Mouse (Mus musculus) layer of hippocampus, adult 18-20 months (tissue): ENCODE measurements around the gene Mall. TPM values are rescaled to one million over a fixed set of nuclear protein-coding genes. Genes with fewer than 3 reads are reported as not detected.

ENCODE experiments used
- total RNA-seq, 2 experiments: library from RNA; stranded (reverse); gene quantifications; 2 replicates each; pipeline ENCODE4 v1.2.3; 2021

Gene Mall
- total RNA-seq, 2 experiments from 2014 or later, result 0.87 to 1.1 TPM

Other genes with a start within 250 kb of the Mall start
- gene Kcnip3, start 207.8 kb downstream of the Mall start, total RNA-seq, result 10 to 100 TPM; 61.3 to 70.6 TPM
- gene Prom2, start 188.5 kb downstream of the Mall start, total RNA-seq, result under 1 TPM in 1 of 2 experiments, not detected in 1; 0.27 TPM
- 1 to 10 TPM; 8.4 to 8.8 TPM for gene Zfp661, start 142.8 kb downstream of the Mall start, total RNA-seq
- 10 to 100 TPM; 82.9 to 94.5 TPM for gene Mrps5, start 142.7 kb downstream of the Mall start, total RNA-seq
- gene Mal, start 73.2 kb downstream of the Mall start, total RNA-seq, result 10 to 100 TPM; 79.8 to 96.3 TPM
- gene Nphp1, start 59.0 kb upstream of the Mall start, total RNA-seq, result 10 to 100 TPM; 18.7 to 21.6 TPM
- 10 to 100 TPM; 53.9 to 58.1 TPM for gene Mtln, start 62.6 kb upstream of the Mall start, total RNA-seq
- gene Bub1, start 101.9 kb upstream of the Mall start, total RNA-seq, result under 1 TPM; 0.20 to 0.35 TPM
- gene Acoxl, start 108.9 kb upstream of the Mall start, total RNA-seq, result not detected